Mouse (Mus musculus): Measurements from ENCODE around the gene Arhgap28.

Arhgap28 gene

DNA sequence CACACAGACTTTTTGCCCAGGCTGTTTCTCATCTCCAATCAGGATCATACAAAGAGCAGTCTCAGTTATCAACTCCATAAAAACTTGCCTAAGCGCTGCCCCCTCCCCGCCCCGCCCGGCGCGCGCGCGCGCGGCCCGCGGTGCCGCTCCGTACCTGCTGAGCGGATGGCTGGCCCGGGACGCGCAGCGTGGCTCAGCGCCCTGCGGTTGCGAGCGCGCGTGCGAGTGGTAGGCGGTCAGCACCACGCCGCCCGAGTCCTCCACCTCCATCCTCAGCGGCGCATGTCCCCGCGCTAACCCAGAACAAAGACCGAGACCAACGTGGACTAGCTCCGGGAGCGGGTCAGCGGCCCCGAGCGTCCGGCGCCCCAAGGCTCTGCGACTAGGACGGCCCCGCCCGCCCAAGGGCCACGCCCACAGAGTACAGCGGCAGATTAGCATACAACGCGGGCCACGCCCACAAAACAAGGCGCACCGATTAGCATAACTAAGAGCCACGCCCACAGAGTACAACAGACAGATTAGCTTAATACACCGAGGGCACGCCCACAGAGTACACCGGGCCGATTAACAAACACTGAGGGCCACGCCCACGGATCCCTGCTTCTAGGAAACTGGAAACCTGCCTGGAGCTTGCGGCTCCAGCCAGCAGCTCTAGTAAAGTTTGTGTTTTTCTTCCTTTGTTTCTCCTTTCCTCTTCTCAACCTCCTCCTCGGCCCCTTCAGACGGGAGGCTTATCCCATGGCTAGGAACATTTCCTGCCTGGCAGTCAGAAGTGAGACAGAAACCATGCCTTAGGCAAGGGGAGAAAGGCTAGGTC, at the start of gene Arhgap28:
Arhgap28 (minus strand) TSS at position 380 of the 820 bp plus-strand sequence.
- DNase-seq (ENCODE audit: low read depth): peak; percentile 9

DNA sequence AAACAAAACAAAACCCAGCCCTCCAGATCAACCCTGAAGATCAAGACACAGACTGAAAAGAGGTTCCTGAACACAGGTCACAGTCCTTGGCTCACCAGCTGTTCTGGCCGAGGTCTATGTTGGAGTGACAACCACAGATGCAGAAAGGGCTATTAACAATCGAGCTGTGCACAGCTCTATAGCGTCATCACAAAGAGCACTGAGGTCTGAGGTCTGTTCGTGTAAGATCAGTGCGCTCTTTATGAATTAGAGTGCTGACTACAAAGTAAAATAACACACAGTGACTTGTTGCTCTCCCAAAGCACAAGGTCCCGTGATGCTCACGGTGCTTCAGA, 42.4 kb upstream of the Arhgap28 start:
- DNase-seq (ENCODE audit: low read depth): no peak

DNA sequence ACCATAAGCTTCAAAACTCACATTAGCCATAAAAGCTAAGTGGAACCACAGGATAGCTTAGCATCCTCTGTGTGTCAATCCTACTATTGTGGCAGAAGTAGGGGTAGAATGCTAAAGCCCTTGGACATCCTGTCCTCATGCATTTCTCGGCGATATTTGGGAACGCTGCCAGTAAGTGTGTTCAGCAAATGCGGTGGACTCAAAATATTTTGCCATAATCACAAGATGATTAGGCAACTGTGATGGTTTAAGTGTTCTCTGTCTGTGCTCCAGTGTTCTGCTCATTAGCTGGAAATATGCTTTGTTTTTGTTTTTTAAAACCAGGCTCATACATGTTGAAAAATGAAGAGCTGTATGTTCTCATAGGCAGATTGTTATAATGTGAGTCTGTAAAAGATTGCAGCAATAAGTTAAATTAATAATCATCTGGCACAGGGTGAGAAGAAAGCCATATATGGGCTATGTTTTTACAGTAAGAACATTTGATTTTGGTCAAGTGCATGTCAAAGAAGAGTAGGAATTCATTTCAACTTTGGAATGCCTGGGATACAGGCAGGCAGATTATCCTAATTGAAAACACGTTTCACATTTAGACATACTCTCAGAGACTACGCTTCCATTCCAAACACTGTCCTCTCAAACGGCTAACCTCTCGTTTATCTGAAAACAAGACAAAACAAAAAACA, 41.9 kb upstream of the Arhgap28 start:
- no peak for DNase-seq (ENCODE audit: low read depth)

GRCm38 (mm10) chr17:68042377-68042776, 38.5 kb upstream of the Arhgap28 start:
- no peak for DNase-seq (ENCODE audit: low read depth)

GRCm38 (mm10) chr17:68037011-68037410, 33.1 kb upstream of the Arhgap28 start:
- DNase-seq (ENCODE audit: low read depth): no peak

DNA sequence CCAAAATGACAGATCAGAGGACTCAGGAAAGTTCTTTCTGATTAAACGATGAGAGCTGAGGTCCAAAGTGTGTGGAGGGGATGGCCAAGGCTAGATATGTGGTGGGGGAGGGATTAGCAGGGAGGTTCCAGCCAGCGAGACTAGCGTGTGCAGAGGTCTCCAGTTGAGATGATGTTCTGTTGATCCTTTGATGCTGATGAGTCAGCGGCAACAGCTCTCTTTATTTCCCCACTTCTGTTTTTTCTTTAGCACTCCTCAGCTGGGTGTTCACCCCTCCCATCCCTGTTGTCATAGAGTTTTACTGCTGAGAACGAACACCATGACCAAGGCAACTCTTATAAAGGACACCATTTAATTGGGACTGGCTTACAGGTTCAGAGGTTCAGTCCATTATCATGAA, 25.6 kb upstream of the Arhgap28 start:
- DNase-seq (ENCODE audit: low read depth): no peak

DNA sequence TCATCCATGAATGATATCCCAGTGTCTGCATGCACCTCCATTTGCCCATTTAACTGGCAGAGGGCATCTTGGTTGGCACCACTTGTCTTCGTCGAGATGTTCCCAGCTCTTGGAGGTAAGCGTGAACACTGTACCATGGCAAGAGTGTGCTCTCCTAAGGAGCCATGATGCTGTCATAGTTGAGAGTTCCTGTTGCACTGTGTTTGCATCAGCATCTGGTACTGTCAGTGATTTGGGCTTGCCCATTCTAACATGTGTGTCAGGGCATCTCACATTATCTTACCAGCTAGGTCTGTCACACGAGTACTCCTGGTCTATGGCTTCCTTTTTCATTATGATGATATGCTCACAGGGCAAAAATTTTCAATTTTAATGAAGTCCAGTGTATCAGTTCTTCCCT, 24.6 kb upstream of the Arhgap28 start:
- DNase-seq (ENCODE audit: low read depth): no peak

DNA sequence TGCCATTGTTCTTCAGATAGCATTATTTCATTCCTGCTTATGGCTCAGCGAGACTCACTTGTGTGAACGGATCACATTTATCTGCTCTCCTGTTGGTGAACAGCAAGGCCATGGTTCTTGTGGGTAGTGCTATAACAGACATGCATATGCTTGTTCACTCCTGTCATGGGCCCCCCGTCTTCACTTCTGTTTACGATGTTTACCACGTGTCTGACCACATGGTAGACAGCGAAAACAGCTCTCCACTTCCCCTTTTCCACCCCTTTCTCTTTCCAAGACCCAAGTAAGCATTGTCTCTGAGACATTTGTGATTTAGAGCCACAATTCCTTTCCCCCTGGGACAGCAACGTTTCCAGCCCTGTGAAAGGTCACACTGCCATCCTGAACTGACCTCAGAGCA, 20.4 kb upstream of the Arhgap28 start:
- no peak for DNase-seq (ENCODE audit: low read depth)

- DNase-seq (ENCODE audit: low read depth): no peak
These were observed 15.6 kb upstream of the Arhgap28 start for GRCm38 (mm10) chr17:68019466-68020065.

DNA sequence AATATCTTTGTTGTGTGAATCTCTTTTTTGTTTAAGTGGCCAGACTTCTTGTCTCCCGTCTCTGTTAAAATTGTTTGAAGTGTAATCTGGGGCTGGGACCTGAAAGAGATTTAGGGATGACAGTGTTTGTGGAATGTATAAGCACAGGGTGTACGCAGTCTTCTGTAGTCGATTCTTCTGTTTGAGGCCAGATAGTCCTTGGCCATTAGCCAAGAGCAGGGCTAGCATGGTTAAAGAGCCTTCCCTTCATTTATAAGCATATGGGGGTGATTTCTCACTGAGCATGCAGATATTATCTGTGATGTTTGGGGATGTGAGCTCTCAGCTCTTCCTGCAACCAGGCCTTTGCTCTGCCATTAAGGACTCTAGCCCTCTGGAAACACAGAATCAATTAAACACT, 13.2 kb upstream of the Arhgap28 start:
- DNase-seq (ENCODE audit: low read depth): no peak

GRCm38 (mm10) chr17:68011606-68012005, 7.7 kb upstream of the Arhgap28 start:
- DNase-seq (ENCODE audit: low read depth): no peak

DNA sequence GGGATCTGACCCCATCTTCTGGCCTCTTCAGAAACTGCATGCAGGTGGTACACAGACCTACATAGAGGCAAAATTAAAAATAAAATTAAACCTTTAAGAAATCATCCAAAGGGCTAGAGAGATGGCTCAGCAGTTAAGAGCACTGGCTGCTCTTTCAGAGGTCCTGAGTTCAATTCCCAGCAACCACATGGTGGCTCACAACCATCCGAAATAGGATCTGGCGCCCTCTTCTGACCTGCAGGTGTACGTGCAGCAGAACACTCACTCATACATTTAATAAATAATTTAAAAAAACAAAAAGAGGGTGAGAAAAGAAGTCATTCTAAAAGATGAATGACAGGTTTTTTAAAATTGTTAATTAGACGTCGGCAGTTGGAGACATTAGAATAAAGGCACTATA, 6.1 kb upstream of the Arhgap28 start:
- no peak for DNase-seq (ENCODE audit: low read depth)

GRCm38 (mm10) chr17:68004581-68005330, 836 bp upstream of the Arhgap28 start:
- DNase-seq (ENCODE audit: low read depth): no peak

- no peak for DNase-seq (ENCODE audit: low read depth)
These were observed 1.0 kb downstream of the Arhgap28 start for GRCm38 (mm10) chr17:68002608-68003595.

DNA sequence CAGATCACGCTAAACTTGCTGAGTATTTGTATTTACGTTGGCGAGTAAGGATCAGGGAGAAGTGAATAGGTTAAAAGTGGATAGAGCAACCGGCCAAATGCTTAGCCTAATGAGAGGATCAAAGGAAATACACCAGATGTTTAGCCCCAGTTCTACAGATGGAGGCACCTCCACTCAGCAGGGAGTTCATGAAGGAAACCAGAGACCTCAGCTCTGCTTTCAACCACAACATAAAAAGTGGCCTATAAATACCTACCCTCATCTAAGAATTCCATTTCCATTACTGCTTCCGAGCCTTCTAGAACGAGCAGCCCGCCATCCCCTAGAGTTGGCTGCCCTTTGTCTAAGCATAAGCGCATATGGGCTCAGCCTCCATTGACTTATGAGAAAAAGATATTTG, 4.1 kb downstream of the Arhgap28 start:
- DNase-seq (ENCODE audit: low read depth): no peak

DNA sequence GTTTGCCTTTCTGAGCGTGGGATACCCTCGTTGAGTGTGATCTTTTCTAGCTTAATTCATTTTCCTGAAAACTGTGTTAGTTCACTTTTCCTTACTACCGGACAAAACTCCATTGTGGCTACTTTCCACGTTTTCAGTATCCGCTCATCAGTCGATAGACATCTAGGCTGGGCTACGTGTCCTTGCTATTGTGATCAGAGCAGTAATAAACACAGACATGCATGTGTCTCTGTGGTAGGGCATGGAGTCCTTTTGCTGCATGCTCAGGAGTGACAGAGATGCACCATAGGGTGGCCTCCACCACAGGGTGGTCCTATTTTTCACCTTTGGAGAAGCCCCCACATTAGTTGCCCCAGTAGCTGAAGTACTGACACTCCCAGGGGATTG, 7.2 kb downstream of the Arhgap28 start:
- DNase-seq (ENCODE audit: low read depth): no peak

DNA sequence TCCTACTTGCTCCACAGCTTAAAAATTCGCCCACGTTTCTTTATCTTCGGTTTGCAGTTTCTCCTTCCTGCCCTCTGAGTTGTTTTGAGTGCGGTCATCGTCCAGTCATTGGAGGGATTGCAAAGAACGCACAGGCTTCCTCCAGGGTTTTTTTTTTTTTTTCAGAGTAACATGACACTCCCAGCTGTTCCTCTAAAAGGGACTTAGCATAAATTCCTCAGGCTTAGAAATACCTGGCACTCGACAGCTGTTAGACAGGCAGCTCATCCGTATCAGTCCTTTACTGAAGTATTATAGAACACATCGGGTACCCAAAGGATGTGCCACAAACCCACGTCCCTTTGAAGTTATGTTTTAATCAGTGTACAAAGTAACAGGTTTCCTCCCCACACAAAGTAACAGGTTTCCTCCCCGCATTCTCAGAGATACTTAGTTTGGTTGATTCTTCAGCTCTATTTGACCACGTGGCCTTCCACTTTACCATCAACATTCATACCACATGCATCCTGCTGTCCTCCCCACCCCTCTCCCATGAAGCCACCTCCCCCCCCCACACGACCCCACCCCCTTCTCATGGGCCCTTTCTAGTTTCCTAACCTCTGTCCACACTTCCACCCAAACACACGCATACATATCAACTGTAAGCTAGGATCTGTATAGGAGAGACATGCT, 7.7 kb downstream of the Arhgap28 start:
- no peak for DNase-seq (ENCODE audit: low read depth)

- DNase-seq (ENCODE audit: low read depth): no peak
These were observed 8.6 kb downstream of the Arhgap28 start for GRCm38 (mm10) chr17:67995277-67995819.

- DNase-seq (ENCODE audit: low read depth): no peak
These were observed 9.1 kb downstream of the Arhgap28 start for GRCm38 (mm10) chr17:67994861-67995260.

DNA sequence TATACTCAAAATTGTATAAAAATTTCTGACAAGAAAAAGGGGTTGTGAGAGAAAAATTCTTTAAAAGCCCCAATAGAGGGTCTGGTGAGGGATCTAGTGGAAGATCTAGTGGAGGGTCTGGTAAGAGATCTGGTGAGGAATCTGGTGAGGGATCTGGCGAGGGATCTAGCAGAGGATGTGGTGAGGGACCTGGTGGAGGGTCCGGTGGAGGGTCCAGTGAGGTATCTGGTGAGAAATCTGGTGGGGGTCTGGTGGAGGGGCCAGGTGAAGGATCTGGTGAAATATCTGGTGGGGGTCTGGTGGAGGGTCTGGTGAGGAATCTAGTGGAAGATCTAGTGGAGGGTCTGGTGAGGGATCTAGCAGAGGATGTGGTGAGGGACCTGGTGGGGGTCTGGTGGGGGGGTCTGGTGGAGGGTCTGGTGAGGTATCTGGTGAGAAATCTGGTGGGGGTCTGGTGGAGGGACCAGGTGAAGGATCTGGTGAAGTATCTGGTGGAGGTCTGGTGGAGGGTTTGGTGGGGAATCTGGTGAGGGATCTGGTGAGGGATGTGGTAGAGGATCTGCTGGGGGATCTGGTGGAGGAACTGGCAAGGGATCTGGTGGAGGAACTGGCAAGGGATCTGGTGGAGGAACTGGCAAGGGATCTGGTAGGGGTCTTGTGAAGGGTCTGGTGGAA, 10.4 kb downstream of the Arhgap28 start:
- DNase-seq (ENCODE audit: low read depth): no peak
